Mouse (Mus musculus) embryo, embryonic 10 days (tissue): Measurements from ENCODE around the gene Fcgbp.
"Not testable (repeated sequence)": the region's sequence is repeated elsewhere in the genome, so short reads cannot be mapped to it uniquely, and the experiment has no call there.

ENCODE experiments used
- DNase-seq: peaks from one replicate; pipeline ENCODE4 v3.0.0-alpha.2; 2015; ENCODE audit warnings: low spot score

Fcgbp gene

GRCm38 (mm10) chr7:28149841-28150240, 78.8 kb downstream of the Fcgbp start:
- DNase-seq, result no peak

- DNase-seq, result peak; percentile 68
Observed at GRCm38 (mm10) chr7:28151584-28152221, 80.7 kb downstream of the Fcgbp start.

GRCm38 (mm10) chr7:28153595-28153994, 82.6 kb downstream of the Fcgbp start:
- DNase-seq, result not testable (repeated sequence)

- no peak for DNase-seq
Observed at GRCm38 (mm10) chr7:28159292-28159691, 88.3 kb downstream of the Fcgbp start.

GRCm38 (mm10) chr7:28159893-28160292, 88.9 kb downstream of the Fcgbp start:
- no peak for DNase-seq

GRCm38 (mm10) chr7:28161163-28161749, 90.2 kb downstream of the Fcgbp start:
- no peak for DNase-seq

- DNase-seq, result no peak
Observed at GRCm38 (mm10) chr7:28165406-28165805, 94.4 kb downstream of the Fcgbp start.

- DNase-seq, result peak; percentile 84
Observed at GRCm38 (mm10) chr7:28168320-28169115, 97.5 kb downstream of the Fcgbp start.

- peak; percentile 98 for DNase-seq
Observed at GRCm38 (mm10) chr7:28169489-28170422, 98.7 kb downstream of the Fcgbp start, which contains the start of gene Fbl. Fbl (plus strand) TSS chr7:28169710.
